In genomic region chr3:53042240-53042567, GRCm38 (mm10) we compare ENCODE assay signal across 7 mouse cellular contexts. TPM values are rescaled to one million over a fixed set of nuclear protein-coding genes. Genes with fewer than 3 reads are reported as not detected.
DNase-seq lines count a peak whose midpoint lies in the region; ATAC-seq and TF ChIP-seq lines count a peak whose summit lies in the region.

No protein-coding gene starts in this region.

- no peak for DNase-seq in lung, postnatal 25 days (ENCODE audit: low spot score)
- DNase-seq in spleen, postnatal 10 days (ENCODE audit: low spot score in 2 of 2) = no peak
- DNase-seq in left cerebral cortex, postnatal 14 days (ENCODE audit: low spot score in 2 of 2) = no peak

- peaks cover 47% of the 10 kb centered on the region for H3K4me1 ChIP-seq in lung, embryonic 15.5 days
- peaks cover 17% of the 10 kb centered on the region for H3K4me1 ChIP-seq in forebrain, embryonic 12.5 days
- H3K4me1 ChIP-seq in limb, embryonic 12.5 days (replicated peaks) = peaks cover 42% of the 10 kb centered on the region
- no peaks in the 10 kb centered on the region; the same call in 1 of the 2 replicates for H3K4me1 ChIP-seq in small intestine, adult 2 months (ENCODE audit: control insufficient read depth, insufficient read depth, insufficient read length, low read length)

- H3K27me3 ChIP-seq in lung, embryonic 15.5 days = no peaks in the 10 kb centered on the region
- H3K27me3 ChIP-seq in forebrain, embryonic 12.5 days = peaks cover 15% of the 10 kb centered on the region
- peaks cover 6% of the 10 kb centered on the region; the same call in 1 of the 2 replicates for H3K27me3 ChIP-seq in limb, embryonic 12.5 days
- peaks cover 26% of the 10 kb centered on the region for H3K27me3 ChIP-seq in small intestine, adult 2 months (ENCODE audit: control insufficient read depth, insufficient read depth, low read length)

- no peak for TF ChIP-seq CTCF in small intestine, adult 2 months (IDR thresholded peaks at IDR 0.05; ENCODE audit: extremely low read depth, insufficient read length, insufficient replicate concordance, low read depth, low read length)

- H3K4me2 ChIP-seq in lung, embryonic 15.5 days = peak overlapping the region; percentile 92
- peak overlapping the region; percentile 85 for H3K4me2 ChIP-seq in forebrain, embryonic 12.5 days
- peak overlapping the region; percentile 87 for H3K4me2 ChIP-seq in limb, embryonic 12.5 days

- WGBS in lung, embryonic 15.5 days = 14% methylated on average over 9 of the region's 9 CpGs
- 28% methylated on average over 9 of the region's 9 CpGs for WGBS in forebrain, embryonic 12.5 days
- 21% methylated on average over 9 of the region's 9 CpGs for WGBS in limb, embryonic 12.5 days
- WGBS in small intestine, adult 2 months = 20% methylated on average over 9 of the region's 9 CpGs

- H3K9me3 ChIP-seq in lung, embryonic 15.5 days = no peaks in the 10 kb centered on the region
- H3K9me3 ChIP-seq in forebrain, embryonic 12.5 days = no peaks in the 10 kb centered on the region
- H3K9me3 ChIP-seq in limb, embryonic 12.5 days = no peaks in the 10 kb centered on the region

- H3K27ac ChIP-seq in lung, embryonic 15.5 days = 0 out of 2 replicates have a peak overlapping the region, but pooled peaks have one; percentile 64
- no peak overlapping the region for H3K27ac ChIP-seq in forebrain, embryonic 12.5 days
- peak overlapping the region; percentile 86; the same call in 1 of the 2 replicates for H3K27ac ChIP-seq in limb, embryonic 12.5 days
- H3K27ac ChIP-seq in small intestine, adult 2 months (ENCODE audit: insufficient read depth, low read depth, low read length) = no peak overlapping the region

- intact Hi-C loops in left cerebral cortex, postnatal 14 days (cut with DNase I) = loop anchor here (5.0 to 10.0 kb wide), 2 partner anchors 123 to 215 kb away; no protein-coding TSS in a partner anchor

- no peaks in the 10 kb centered on the region for H3K36me3 ChIP-seq in lung, embryonic 15.5 days
- no peaks in the 10 kb centered on the region for H3K36me3 ChIP-seq in forebrain, embryonic 12.5 days (replicated peaks)
- no peaks in the 10 kb centered on the region for H3K36me3 ChIP-seq in limb, embryonic 12.5 days
- no peaks in the 10 kb centered on the region for H3K36me3 ChIP-seq in small intestine, adult 2 months (ENCODE audit: control insufficient read depth, insufficient read depth, low read length)

- peak overlapping the region; percentile 68 for H3K4me3 ChIP-seq in lung, embryonic 15.5 days
- peak overlapping the region; percentile 69 for H3K4me3 ChIP-seq in forebrain, embryonic 12.5 days (replicated peaks)
- H3K4me3 ChIP-seq in limb, embryonic 12.5 days (replicated peaks) = peak overlapping the region; percentile 76
- H3K4me3 ChIP-seq in small intestine, adult 2 months (ENCODE audit: low read depth, low read length) = peak overlapping the region; percentile 66

- H3K9ac ChIP-seq in lung, embryonic 15.5 days = peak overlapping the region; percentile 73; the same call in 1 of the 2 replicates
- peak overlapping the region; percentile 72 for H3K9ac ChIP-seq in forebrain, embryonic 12.5 days
- peak overlapping the region; percentile 83 for H3K9ac ChIP-seq in limb, embryonic 12.5 days (replicated peaks)

- TF ChIP-seq POLR2A in small intestine, adult 2 months (IDR thresholded peaks at IDR 0.05; ENCODE audit: low read depth, low read length) = no peak

- no peak for ATAC-seq in lung, embryonic 15.5 days (ENCODE audit: borderline replicate concordance, extremely low read depth, low FRiP score, low TSS enrichment)
- ATAC-seq in forebrain, embryonic 12.5 days (ENCODE audit: low FRiP score) = peak; percentile 42; the same call in 1 of the 2 replicates
- peak; percentile 11; the same call in 1 of the 2 replicates for ATAC-seq in limb, embryonic 12.5 days (ENCODE audit: insufficient number of reproducible peaks, insufficient read depth, low FRiP score, low TSS enrichment, low read depth)

RNA-seq across cellular contexts. Expression of gene Lhfp, which starts 0.9 kb away (rescaled TPM):
- polyA plus RNA-seq in lung, embryonic 15.5 days (2015; fragmentation: Nextera tagmentation; extraction: Ambion mirVana) = 79.3 and 82.4 TPM in 2 replicates
- 28.9 and 33.4 TPM in 2 replicates for polyA plus RNA-seq in forebrain, embryonic 12.5 days (2016; fragmentation: Nextera tagmentation; extraction: Ambion mirVana)
- 56.5 and 66.7 TPM in 2 replicates for polyA plus RNA-seq in limb, embryonic 12.5 days (2016; fragmentation: Nextera tagmentation; extraction: Ambion mirVana)
- 15.7 and 22.7 TPM in 2 replicates for polyA plus RNA-seq in small intestine, adult 2 months (2012; rRNA removed)
- total RNA-seq in left cerebral cortex, postnatal 14 days (2021) = 10 to 100 TPM; 30.2 to 37.0 TPM

RNA-seq across cellular contexts. Expression of gene Cog6, which starts 25.2 kb away (rescaled TPM):
- polyA plus RNA-seq in lung, embryonic 15.5 days (2015; fragmentation: Nextera tagmentation; extraction: Ambion mirVana) = 39.4 and 46.1 TPM in 2 replicates
- 53.2 and 57.5 TPM in 2 replicates for polyA plus RNA-seq in forebrain, embryonic 12.5 days (2016; fragmentation: Nextera tagmentation; extraction: Ambion mirVana)
- polyA plus RNA-seq in limb, embryonic 12.5 days (2016; fragmentation: Nextera tagmentation; extraction: Ambion mirVana) = 47.9 and 51.5 TPM in 2 replicates
- 7.6 and 11.9 TPM in 2 replicates for polyA plus RNA-seq in small intestine, adult 2 months (2012; rRNA removed)
- 10 to 100 TPM; 32.8 to 36.3 TPM for total RNA-seq in left cerebral cortex, postnatal 14 days (2021)

Comparison
In these comparisons a context has a peak if more than half of its experiments do, and no peak if none do; other contexts are left out.
1. H3K27ac ChIP-seq: peak in lung, embryonic 15.5 days (single experiment) and limb, embryonic 12.5 days (single experiment); none in forebrain, embryonic 12.5 days (single experiment) and small intestine, adult 2 months (single experiment).
2. Peak in every context shown above with its lines, with median percentiles within 50 percentile points of each other: H3K4me2 ChIP-seq, H3K4me3 ChIP-seq and H3K9ac ChIP-seq.